Mouse (Mus musculus): ENCODE measurements around the gene Trim3.

DNA sequence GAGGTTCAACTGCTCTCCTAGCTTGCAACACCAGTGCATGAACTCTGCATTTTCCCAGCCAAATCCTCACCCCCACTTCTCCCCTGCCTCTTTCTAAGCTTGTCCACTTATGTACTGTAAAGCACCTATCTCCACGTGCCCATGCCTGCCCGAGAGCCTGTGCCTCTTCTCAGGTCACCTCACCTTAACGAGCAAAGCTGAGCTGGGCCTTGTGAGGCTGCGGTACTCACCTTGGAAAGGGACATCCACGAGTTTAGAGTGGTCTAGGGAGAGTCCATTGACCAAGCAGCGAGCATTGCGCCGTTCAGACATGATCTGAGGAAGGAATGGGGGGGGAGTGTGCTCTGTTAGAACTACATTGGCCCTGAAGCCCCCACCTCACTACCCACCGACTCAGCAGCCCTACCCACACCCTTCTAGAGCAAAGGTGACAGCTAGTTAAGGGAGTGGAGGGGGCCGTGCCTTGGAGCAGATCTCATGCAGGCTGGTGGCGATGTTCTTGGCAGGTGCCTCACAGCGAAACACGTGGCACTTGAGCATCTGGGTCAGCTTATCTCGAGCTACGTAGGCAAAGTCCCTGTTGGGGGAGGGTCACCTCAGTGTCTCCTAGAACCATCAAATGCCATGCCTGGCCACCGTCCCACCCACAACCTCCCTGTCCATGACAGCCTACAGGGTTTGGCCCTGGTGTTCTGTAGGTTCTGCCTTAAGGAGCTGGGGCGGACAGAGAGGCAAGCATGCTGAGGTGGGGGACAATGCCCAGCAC, 68.1 kb downstream of the Trim3 start:
- TF ChIP-seq CTCF (IDR thresholded peaks at IDR 0.05; ENCODE audit: control insufficient read depth, insufficient read depth, insufficient replicate concordance, low read depth, low read length), result no peak
- no peak for TF ChIP-seq POLR2A (IDR thresholded peaks at IDR 0.05; ENCODE audit: control insufficient read depth, low read depth, low read length)
